ENCODE assay signal across 26 mouse cellular contexts in the genomic region with DNA sequence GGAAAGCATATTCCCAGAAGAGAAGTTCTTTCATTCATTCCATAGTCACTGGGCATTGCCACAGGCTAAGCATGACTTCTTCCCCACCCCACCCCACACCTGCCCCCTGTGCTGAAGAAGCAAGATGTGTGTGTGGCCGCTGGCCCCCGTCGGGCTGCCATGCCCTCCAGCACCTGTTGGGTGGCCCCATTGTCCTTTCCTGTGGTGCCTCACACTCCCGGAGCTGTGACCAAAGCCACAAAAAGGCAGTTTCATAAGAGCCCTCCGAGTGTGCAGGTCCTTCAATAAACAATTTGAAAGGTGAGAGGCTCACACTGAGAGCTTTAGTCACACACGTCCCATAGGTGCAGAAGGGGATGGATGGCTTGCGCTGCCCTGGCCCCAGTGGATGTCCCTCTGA. TPM values are rescaled to one million over a fixed set of nuclear protein-coding genes. Genes with fewer than 3 reads are reported as not detected.
A peak's percentile ranks its signal among the peaks of the same experiment; 100 is the strongest.
DNase-seq lines count a peak whose midpoint lies in the region; TF ChIP-seq lines count a peak whose summit lies in the region.
"Had no signal": no experiment of that assay in that cellular context is flagged by ENCODE, and none has a peak within 500 bp of the region (broad histone marks: within the 10 kb centered on the region; RNA-seq: fewer than 3 reads in every experiment).

No protein-coding gene starts in this region.

- TF ChIP-seq EP300 in CH12.LX (IDR thresholded peaks at IDR 0.05; ENCODE audit: low read length), result peak; percentile 29; the same call in 1 of the 2 replicates

- H3K79me2 ChIP-seq in CH12.LX (replicated peaks; ENCODE audit: control insufficient read depth, extremely low read depth, insufficient read depth, poor library complexity, severe bottlenecking), result no peaks in the 10 kb centered on the region

- no peak for TF ChIP-seq CTCF in spleen, adult 2 months (IDR thresholded peaks at IDR 0.05; ENCODE audit: extremely low read depth, insufficient read depth, insufficient read length, insufficient replicate concordance)
- no peak for TF ChIP-seq CTCF in CH12.LX (conservative IDR thresholded peaks at IDR 0.05 in 1 of 2, IDR thresholded peaks at IDR 0.05 in 1 of 2; ENCODE audit: low read depth in 2 of 2, low read length in 2 of 2)
- TF ChIP-seq CTCF in gastrocnemius, adult 2 months (IDR thresholded peaks at IDR 0.05), result no peak

- peak overlapping the region; percentile 30 for H3K4me2 ChIP-seq in CH12.LX (ENCODE audit: insufficient read depth, low read depth, poor library complexity, severe bottlenecking)
- H3K4me2 ChIP-seq: embryonic facial prominence, embryonic 12.5 days; forebrain, embryonic 15.5 days; hindbrain, embryonic 12.5 days; limb, embryonic 15.5 days; lung, embryonic 14.5 days; midbrain, embryonic 13.5 days; neural tube, embryonic 15.5 days had no signal

- no peaks in the 10 kb centered on the region for H3K27me3 ChIP-seq in spleen, adult 2 months (ENCODE audit: control insufficient read depth, insufficient read depth, low read length)
- no peaks in the 10 kb centered on the region for H3K27me3 ChIP-seq in CH12.LX (replicated peaks)
- H3K27me3 ChIP-seq in megakaryocyte, embryonic 14.5 days (replicated peaks), result no peaks in the 10 kb centered on the region
- H3K27me3 ChIP-seq in splenic B cell, adult 2 months (ENCODE audit: control insufficient read depth, insufficient read depth, low read length, poor library complexity, severe bottlenecking), result no peaks in the 10 kb centered on the region
- H3K27me3 ChIP-seq: embryonic facial prominence, embryonic 12.5 days; forebrain, embryonic 15.5 days; hindbrain, embryonic 12.5 days; limb, embryonic 15.5 days; neural tube, embryonic 15.5 days had no signal

- TF ChIP-seq POLR2A in spleen, adult 2 months (IDR thresholded peaks at IDR 0.05; ENCODE audit: low read depth, low read length), result no peak
- no peak for TF ChIP-seq POLR2A in CH12.LX (IDR thresholded peaks at IDR 0.05; ENCODE audit: low read depth, low read length)

- 24% methylated on average over 7 of the region's 7 CpGs for WGBS in spleen, adult 2 months

- dilution Hi-C loops in CH12.LX (cut with MboI; ENCODE audit: extremely low pct_ligation_motif_present, extremely low pct_unique_long_range_greater_than_20kb, low sequenced_read_pairs), result no loop called here

- peaks cover 37% of the 10 kb centered on the region; the same call in 1 of the 2 replicates for H3K4me1 ChIP-seq in spleen, adult 2 months (ENCODE audit: control insufficient read depth, insufficient read depth, insufficient read length)
- H3K4me1 ChIP-seq in CH12.LX (ENCODE audit: control insufficient read depth in 1 of 2, insufficient read depth in 2 of 2), result peaks cover 36 to 96% of the 10 kb centered on the region in 2 experiments
- peaks cover 97% of the 10 kb centered on the region for H3K4me1 ChIP-seq in megakaryocyte, embryonic 14.5 days
- H3K4me1 ChIP-seq: embryonic facial prominence, embryonic 12.5 days had no signal

- DNase-seq in spleen, adult 2 months (ENCODE audit: low read depth in 1 of 2, low spot score in 2 of 2), result no peak
- no peak for DNase-seq in spleen, adult 12 weeks (ENCODE audit: low spot score)
- no peak for DNase-seq in CH12.LX (ENCODE audit: extremely low read depth)
- DNase-seq in splenic B cell, adult 2 months (ENCODE audit: low read depth, low spot score), result peak; percentile 41
- DNase-seq in kidney, adult 18-20 months, result no peak
- no peak for DNase-seq in gastrocnemius, adult 2 months
- DNase-seq: adrenal gland, postnatal 10 days; cerebellum, adult 11-12 months; cerebellum, adult 9-11 months; embryo, embryonic 11 days; heart, postnatal 14 days; kidney, adult 9 months; kidney, postnatal 10 days; layer of hippocampus, adult 9-11 months; lung, embryonic 14.5 days; lung, postnatal 14 days; right cerebral cortex, postnatal 25 days had no signal

- no peaks in the 10 kb centered on the region for H3K36me3 ChIP-seq in spleen, adult 2 months (ENCODE audit: control insufficient read depth, insufficient read depth, low read length)
- peaks cover 0 to 17% of the 10 kb centered on the region in 2 experiments for H3K36me3 ChIP-seq in CH12.LX (replicated peaks in 1 of 2; ENCODE audit: control insufficient read depth in 1 of 2, insufficient read depth in 1 of 2, low read length in 1 of 2)
- peaks cover 49% of the 10 kb centered on the region for H3K36me3 ChIP-seq in megakaryocyte, embryonic 14.5 days (replicated peaks; ENCODE audit: low read length)
- no peaks in the 10 kb centered on the region for H3K36me3 ChIP-seq in splenic B cell, adult 2 months (ENCODE audit: control insufficient read depth, insufficient read depth, low read length, poor library complexity, severe bottlenecking)
- H3K36me3 ChIP-seq: embryonic facial prominence, embryonic 12.5 days; forebrain, embryonic 15.5 days; hindbrain, embryonic 12.5 days; limb, embryonic 10.5 days; limb, embryonic 15.5 days; midbrain, embryonic 13.5 days; neural tube, embryonic 15.5 days had no signal

- in situ Hi-C loops in CH12.LX (cut with MboI; ENCODE audit: low pct_ligation_motif_present, low pct_unique_long_range_greater_than_20kb, low sequenced_read_pairs), result loop anchor here (25.0 kb wide), 1 partner anchor 729 kb away; a partner anchor contains a TSS

- no peaks in the 10 kb centered on the region for H3K9me3 ChIP-seq in CH12.LX (replicated peaks; ENCODE audit: low read length)
- no peaks in the 10 kb centered on the region for H3K9me3 ChIP-seq in megakaryocyte, embryonic 14.5 days
- H3K9me3 ChIP-seq: embryonic facial prominence, embryonic 12.5 days; forebrain, embryonic 15.5 days; hindbrain, embryonic 12.5 days; limb, embryonic 10.5 days; limb, embryonic 15.5 days; midbrain, embryonic 13.5 days; neural tube, embryonic 15.5 days had no signal

- H3K9ac ChIP-seq in CH12.LX (ENCODE audit: insufficient read depth, low read depth), result no peak overlapping the region
- H3K9ac ChIP-seq: embryonic facial prominence, embryonic 12.5 days; forebrain, embryonic 15.5 days; hindbrain, embryonic 12.5 days; limb, embryonic 15.5 days; liver, embryonic 14.5 days; lung, embryonic 14.5 days; midbrain, embryonic 13.5 days; neural tube, embryonic 15.5 days had no signal

- TF ChIP-seq RAD21 in CH12.LX (IDR thresholded peaks at IDR 0.05; ENCODE audit: low read depth, low read length), result no peak

- intact Hi-C loops in gastrocnemius, adult 2 months (cut with DNase I), result no loop called here

- no peak overlapping the region for H3K4me3 ChIP-seq in spleen, adult 2 months (ENCODE audit: extremely low read depth, insufficient read depth, insufficient read length)
- H3K4me3 ChIP-seq in CH12.LX (replicated peaks in 1 of 3; ENCODE audit: low read depth in 2 of 3, low read length in 2 of 3, poor library complexity in 1 of 3), result no peak overlapping the region
- peak overlapping the region; percentile 87 for H3K4me3 ChIP-seq in megakaryocyte, embryonic 14.5 days (replicated peaks)
- H3K4me3 ChIP-seq in gastrocnemius, adult 2 months, result no peak overlapping the region
- H3K4me3 ChIP-seq: embryonic facial prominence, embryonic 12.5 days; forebrain, embryonic 15.5 days; hindbrain, embryonic 12.5 days; limb, embryonic 10.5 days; limb, embryonic 15.5 days; midbrain, embryonic 13.5 days; neural tube, embryonic 15.5 days had no signal

- peak overlapping the region; percentile 69 for H3K27ac ChIP-seq in spleen, adult 2 months (ENCODE audit: insufficient read depth, low read length)
- peak overlapping the region; percentile 67 for H3K27ac ChIP-seq in CH12.LX (ENCODE audit: insufficient read depth, low read depth)
- H3K27ac ChIP-seq in gastrocnemius, adult 2 months, result no peak overlapping the region
- H3K27ac ChIP-seq: embryonic facial prominence, embryonic 12.5 days; forebrain, embryonic 15.5 days; hindbrain, embryonic 12.5 days; limb, embryonic 10.5 days; limb, embryonic 15.5 days; liver, embryonic 14.5 days; midbrain, embryonic 13.5 days; neural tube, embryonic 15.5 days had no signal

TF ChIP-seq in CH12.LX, 34 proteins besides CTCF, POLR2A, EP300 and RAD21 (continues in another document):
- TF ChIP-seq ETS1 (conservative IDR thresholded peaks at IDR 0.05; ENCODE audit: low read depth, low read length), result peak; percentile 10; the same call in 1 of the 2 replicates
- TF ChIP-seq MAZ (IDR thresholded peaks at IDR 0.05; ENCODE audit: low read depth, low read length), result 0 out of 2 replicates have a peak, but pooled peaks have one; percentile 29
- no peak for TF ChIP-seq HCFC1 (IDR thresholded peaks at IDR 0.05; ENCODE audit: low read depth, low read length)
- no peak for TF ChIP-seq ELF1 (IDR thresholded peaks at IDR 0.05; ENCODE audit: low read depth, low read length)
- no peak for TF ChIP-seq MXI1 (IDR thresholded peaks at IDR 0.05; ENCODE audit: low read depth, low read length)
- TF ChIP-seq CHD2 (IDR thresholded peaks at IDR 0.05; ENCODE audit: low read length), result no peak
- no peak for TF ChIP-seq E2F4 (IDR thresholded peaks at IDR 0.05; ENCODE audit: insufficient replicate concordance, low read depth, low read length)
- no peak for TF ChIP-seq USF1 (IDR thresholded peaks at IDR 0.05; ENCODE audit: low read depth, low read length)
- no peak for TF ChIP-seq RCOR1 (conservative IDR thresholded peaks at IDR 0.05; ENCODE audit: low read depth, low read length)
- no peak for TF ChIP-seq MAFK (IDR thresholded peaks at IDR 0.05; ENCODE audit: insufficient replicate concordance, low read length)
- TF ChIP-seq NELFE (IDR thresholded peaks at IDR 0.05; ENCODE audit: low read depth, low read length), result no peak
- TF ChIP-seq PAX5 (IDR thresholded peaks at IDR 0.05; ENCODE audit: low read length), result no peak
- peak; percentile 62 for TF ChIP-seq IRF4 (IDR thresholded peaks at IDR 0.05; ENCODE audit: low read depth, low read length)
- no peak for TF ChIP-seq CHD1 (IDR thresholded peaks at IDR 0.05; ENCODE audit: low read depth, low read length)
- TF ChIP-seq SMC3 (IDR thresholded peaks at IDR 0.05; ENCODE audit: low read depth, low read length), result 0 out of 2 replicates have a peak, but pooled peaks have one; percentile 9
- no peak for TF ChIP-seq UBTF (IDR thresholded peaks at IDR 0.05; ENCODE audit: low read depth, low read length)
- TF ChIP-seq ZC3H11A (IDR thresholded peaks at IDR 0.05; ENCODE audit: low read depth, low read length), result no peak

RNA-seq across cellular contexts. Expression of a gene that starts 16.2 kb away (rescaled TPM):
- polyA plus RNA-seq in spleen, adult 2 months (2012; rRNA removed), result 119 and 126 TPM in 2 replicates
- total RNA-seq in CH12.LX (2012; rRNA removed) (151 and 163 TPM in 2 replicates), CH12.LX (2014; rRNA removed) (108 and 117 TPM in 2 replicates)
- polyA plus RNA-seq in CH12.LX (2012; ENCODE audit: insufficient read length, low read depth), result 171 and 185 TPM in 2 replicates
- polyA plus RNA-seq in megakaryocyte, embryonic 14.5 days (2012; ENCODE audit: insufficient read depth, low replicate concordance), result 33.3 and 55.7 TPM in 2 replicates
- total RNA-seq in gastrocnemius, adult 2 months (2021), result 1 to 10 TPM; 1.9 to 2.2 TPM

RNA-seq across cellular contexts. Expression of a gene that starts 35.7 kb away (rescaled TPM):
- polyA plus RNA-seq in spleen, adult 2 months (2012; rRNA removed), result 2.0 TPM in 2 replicates
- 6.5 and 8.5 TPM in 2 replicates for total RNA-seq in CH12.LX (2012; rRNA removed)
- 2.8 and 3.0 TPM in 2 replicates for total RNA-seq in CH12.LX (2014; rRNA removed)
- polyA plus RNA-seq in CH12.LX (2012; ENCODE audit: insufficient read length, low read depth), result 3.6 and 3.9 TPM in 2 replicates
- 1.3 TPM in 1 of 2 replicates, not detected in the other for polyA plus RNA-seq in megakaryocyte, embryonic 14.5 days (2012; ENCODE audit: insufficient read depth, low replicate concordance)
- total RNA-seq in gastrocnemius, adult 2 months (2021), result under 1 TPM in 1 of 2 experiments, not detected in 1; 0.06 TPM
